Mouse (Mus musculus): ENCODE data around the gene Dhx37.

Dhx37 gene

GRCm38 (mm10) chr5:125407020-125407830 is 26.7 kb downstream of the Dhx37 start:
- no peak for DNase-seq

GRCm38 (mm10) chr5:125406322-125407016 is 27.5 kb downstream of the Dhx37 start:
- peak; percentile 79 for DNase-seq

- peak; percentile 83 for DNase-seq
Observed at GRCm38 (mm10) chr5:125405546-125406248, 28.2 kb downstream of the Dhx37 start.

- peak; percentile 58 for DNase-seq
Observed at GRCm38 (mm10) chr5:125404903-125405545, 28.9 kb downstream of the Dhx37 start.

- no peak for DNase-seq
Observed at GRCm38 (mm10) chr5:125404536-125404902, 29.4 kb downstream of the Dhx37 start.

GRCm38 (mm10) chr5:125403481-125404465 is 30.1 kb downstream of the Dhx37 start:
- DNase-seq = peak; percentile 80

GRCm38 (mm10) chr5:125402991-125403390 is 30.9 kb downstream of the Dhx37 start:
- no peak for DNase-seq

- no peak for DNase-seq
Observed at GRCm38 (mm10) chr5:125402476-125402875, 31.4 kb downstream of the Dhx37 start.

- no peak for DNase-seq
Observed at GRCm38 (mm10) chr5:125400903-125401302, 33.0 kb downstream of the Dhx37 start.

GRCm38 (mm10) chr5:125395008-125395407 is 38.9 kb downstream of the Dhx37 start:
- no peak for DNase-seq

- DNase-seq = peak; percentile 88
Observed at GRCm38 (mm10) chr5:125393622-125394603, 40.0 kb downstream of the Dhx37 start.

- DNase-seq = peak; percentile 98
Observed at GRCm38 (mm10) chr5:125392977-125393621, 40.8 kb downstream of the Dhx37 start.

GRCm38 (mm10) chr5:125392618-125392976 is 41.3 kb downstream of the Dhx37 start:
- no peak for DNase-seq

- DNase-seq = peak; percentile 19
Observed at GRCm38 (mm10) chr5:125392176-125392575, 41.7 kb downstream of the Dhx37 start.

GRCm38 (mm10) chr5:125391609-125392008 is 42.3 kb downstream of the Dhx37 start:
- DNase-seq = peak; percentile 86

GRCm38 (mm10) chr5:125390906-125391477 is 42.9 kb downstream of the Dhx37 start:
- peak; percentile 20 for DNase-seq

GRCm38 (mm10) chr5:125389579-125390441 is 44.1 kb downstream of the Dhx37 start, which contains the start of gene Ubc:
Gene Ubc, minus strand, starts transcription at chr5:125390202.
- DNase-seq = peak; percentile 90

- peak; percentile 85 for DNase-seq
Observed at GRCm38 (mm10) chr5:125389131-125389578, 44.8 kb downstream of the Dhx37 start, which contains the start of gene Gm10382. Gene Gm10382, plus strand, starts transcription at chr5:125389322.
